Mouse (Mus musculus) liver, embryonic 14.5 days (tissue): ENCODE data around the gene Zfp454. TPM values are rescaled to one million over a fixed set of nuclear protein-coding genes. Genes with fewer than 3 reads are reported as not detected.

Source experiments
- ATAC-seq: fragments of 200-750 bp; cut with Nextera tagmentation; 2 replicates; pipeline ENCODE4 v1.8.0; 2017; ENCODE audit warnings: moderate number of reproducible peaks, mild to moderate bottlenecking, moderate library complexity; ENCODE audit not compliant: insufficient read depth
- DNase-seq, 3 experiments: peaks; one replicate each; pipeline ENCODE4 v3.0.0-alpha.2; 2012 to 2013; ENCODE audit warnings: low read depth in 3 of 3, low spot score in 3 of 3
- H3K27ac ChIP-seq: fragments of 300-500 bp; sonication (generic); 2 replicates; pipeline ENCODE4 v1.5.1; 2014; ENCODE audit warnings: moderate library complexity, mild to moderate bottlenecking, control low read depth, inconsistent platforms
- H3K27me3 ChIP-seq: fragments of 300-500 bp; sonication (generic); 2 replicates; pipeline ENCODE4 v1.6.1; 2014; ENCODE audit warnings: mild to moderate bottlenecking, low read length, moderate library complexity; ENCODE audit not compliant: control insufficient read depth, insufficient read depth
- H3K36me3 ChIP-seq: fragments of 300-500 bp; sonication (generic); replicated peaks from 2 replicates; pipeline ENCODE4 v1.6.1; 2014; ENCODE audit warnings: low read depth; ENCODE audit not compliant: control insufficient read depth, insufficient read depth
- H3K4me1 ChIP-seq, 2 experiments: fragments of 200-500 bp in 1 of 2; fragments of 300-500 bp in 1 of 2; sonication (generic) in 1 of 2; replicated peaks; 2 replicates each; pipeline ENCODE4 v1.6.1; 2012 to 2014; ENCODE audit warnings: antibody characterized with exemption in 1 of 2, inconsistent platforms in 1 of 2, low read length in 1 of 2; ENCODE audit not compliant: control insufficient read depth in 2 of 2, insufficient read depth in 2 of 2
- H3K4me2 ChIP-seq: fragments of 300-500 bp; sonication (generic); 2 replicates; pipeline ENCODE4 v1.6.1; 2014; ENCODE audit warnings: low read depth, mild to moderate bottlenecking, control low read depth, moderate library complexity
- H3K4me3 ChIP-seq, 2 experiments: fragments of 200-500 bp in 1 of 2; fragments of 300-500 bp in 1 of 2; sonication (generic) in 1 of 2; 2 replicates each; pipeline ENCODE4 v1.5.1; 2012 to 2014; ENCODE audit warnings: low read depth in 2 of 2, low read length in 2 of 2, mild to moderate bottlenecking in 2 of 2, control low read depth in 1 of 2, inconsistent platforms in 1 of 2, moderate library complexity in 1 of 2; ENCODE audit not compliant: insufficient read depth in 1 of 2
- H3K9ac ChIP-seq: fragments of 300-500 bp; sonication (generic); replicated peaks from 2 replicates; pipeline ENCODE4 v1.6.1; 2014; ENCODE audit warnings: mild to moderate bottlenecking, control low read depth, moderate library complexity
- H3K9me3 ChIP-seq: fragments of 300-500 bp; sonication (generic); 2 replicates; pipeline ENCODE4 v1.6.1; 2016; ENCODE audit warnings: low read length, mixed read lengths; ENCODE audit not compliant: control insufficient read depth
- CTCF ChIP-seq: IDR thresholded peaks from 2 replicates; pipeline ENCODE4 v1.5.1; 2016; ENCODE audit warnings: antibody characterized with exemption, low read depth, control low read depth
- EP300 ChIP-seq: IDR thresholded peaks from 2 replicates; pipeline ENCODE4 v1.6.1; 2016; ENCODE audit warnings: antibody characterized with exemption, low read depth
- WGBS: fragments of 180-500 bp; shearing (Covaris S2); extraction: QIAGEN DNeasy Blood & Tissue Kit; methylation state at CpG from one replicate; pipeline ENCODE4 v1.1.7; 2014; ENCODE audit not compliant: insufficient replicate concordance; 5-methylcytosine and 5-hydroxymethylcytosine counted together
- polyA plus RNA-seq, 2 experiments: library from polyadenylated mRNA; depleted of rRNA in 1 of 2; stranded (reverse) in 1 of 2; unstranded in 1 of 2; fragments of >200 nt; fragmentation: Nextera tagmentation in 1 of 2; extraction: Ambion mirVana in 1 of 2; gene quantifications; 2 replicates each; pipeline versions ENCODE4 v1.2.1 to v1.2.3; 2012 to 2014

The Zfp454 gene
- polyA plus RNA-seq, 2 experiments, result 0.22 to 0.26 TPM

DNA sequence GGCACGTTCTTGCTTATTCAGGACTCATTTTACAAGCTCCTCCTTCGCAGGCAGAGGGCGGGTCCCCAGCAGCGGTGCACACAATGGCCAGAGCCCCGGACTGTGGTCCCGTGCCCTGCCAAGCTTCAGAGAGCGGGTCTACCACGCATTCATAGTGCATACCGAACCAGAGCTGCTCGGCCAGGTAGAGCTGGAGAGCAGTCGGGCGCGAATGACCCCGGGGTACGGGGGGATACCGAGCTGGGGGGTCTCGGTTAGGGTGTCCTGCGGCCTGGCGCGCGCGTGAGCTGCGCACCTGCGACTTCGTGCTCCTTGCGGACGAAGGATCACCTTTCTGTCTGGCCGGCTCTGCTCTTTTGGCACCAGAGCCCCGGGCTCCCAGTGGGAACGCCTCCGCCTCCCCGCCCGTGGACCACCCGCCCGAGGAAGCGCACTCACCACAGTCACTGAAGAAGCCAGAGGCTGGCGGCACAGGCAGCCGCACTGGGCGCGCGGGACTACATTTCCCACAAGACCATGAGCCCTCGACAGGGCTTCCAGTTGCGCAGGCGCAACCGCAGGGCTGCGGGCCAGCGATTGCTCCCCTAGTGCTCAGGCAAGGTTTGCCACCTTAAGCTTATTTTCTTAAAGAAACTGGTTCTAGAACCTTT is 28.3 kb upstream of the Zfp454 start, which contains the start of gene Zfp2:
Gene Zfp2 (minus strand): TSS at position 495 of the 650 bp plus-strand sequence.
- no peak within 1 kb of the TSS for H3K27ac ChIP-seq
- H3K4me3 ChIP-seq, result peak within 1 kb of the TSS; percentile 76 to 91
- H3K9me3 ChIP-seq, result no peaks in the 10 kb centered on the region
- no peaks in the 10 kb centered on the region; the same call in 1 of the 2 replicates for H3K36me3 ChIP-seq
- H3K4me1 ChIP-seq, result no peaks in the 10 kb centered on the region; a peak in 1 of 4 replicates
- peak within 1 kb of the TSS; percentile 72 for H3K4me2 ChIP-seq
- ATAC-seq (peak; percentile 93), DNase-seq (peak; percentile 57 to 66 (median 61))
- H3K27me3 ChIP-seq, result no peaks in the 10 kb centered on the region
- WGBS, result under 1% methylated on average over 47 of the region's 47 CpGs
- H3K9ac ChIP-seq, result peak within 1 kb of the TSS; percentile 70
- TF ChIP-seq EP300, result no peak
- peak; percentile 68 for TF ChIP-seq CTCF

DNA sequence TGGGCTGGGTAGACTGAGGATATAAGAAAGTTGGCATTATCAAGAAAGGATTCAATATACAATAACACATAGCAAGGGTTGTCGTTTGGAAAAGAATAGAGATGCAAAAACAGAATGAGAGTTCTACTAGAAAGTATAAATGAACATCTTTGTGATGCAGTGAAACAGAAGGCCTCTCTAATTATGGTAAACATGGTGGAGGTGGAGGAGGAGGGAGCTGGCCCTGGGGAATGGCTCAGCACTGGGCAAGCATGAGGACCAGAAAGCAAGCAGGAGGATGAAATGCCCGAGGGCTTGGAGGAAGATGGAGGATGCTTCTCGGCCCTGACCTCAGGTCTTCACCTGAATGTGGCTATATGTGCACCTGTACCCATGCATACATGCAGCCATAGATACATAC is 27.0 kb upstream of the Zfp454 start:
- Histone ChIP-seq H3K36me3 (no peaks in the 10 kb centered on the region; the same call in none of the 2 replicates), H3K27me3 (no peaks in the 10 kb centered on the region), H3K9ac (no peak overlapping the region), H3K4me1 (no peaks in the 10 kb centered on the region; a peak in 1 of 4 replicates), H3K4me3 (no peak overlapping the region), H3K9me3 (no peaks in the 10 kb centered on the region), H3K27ac (no peak overlapping the region), H3K4me2 (no peak overlapping the region)
- WGBS, result 62% methylated on average over 3 of the region's 3 CpGs
- DNase-seq (no peak), ATAC-seq (no peak)
- no peak for TF ChIP-seq CTCF
- no peak for TF ChIP-seq EP300

DNA sequence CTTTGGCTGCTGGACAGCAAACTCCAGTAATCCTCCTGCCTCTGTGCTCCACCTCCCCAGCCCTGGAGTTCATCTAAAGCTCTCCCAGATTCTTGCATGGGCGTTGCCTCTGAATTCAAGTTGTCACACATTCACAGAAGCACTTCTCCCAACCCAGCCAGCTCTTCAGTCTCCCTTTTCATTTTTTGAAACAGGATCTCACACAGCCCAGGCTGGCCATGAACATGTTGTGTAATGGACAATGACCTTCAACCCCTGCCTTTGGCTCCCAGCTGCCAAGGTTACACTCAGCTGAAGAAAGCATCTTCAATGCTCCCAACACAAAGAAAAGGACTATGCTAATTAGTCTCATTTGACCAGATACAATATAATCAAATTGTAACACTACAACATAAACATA is 25.9 kb upstream of the Zfp454 start:
- Histone ChIP-seq H3K9ac (no peak overlapping the region), H3K27ac (no peak overlapping the region), H3K36me3 (no peaks in the 10 kb centered on the region; the same call in none of the 2 replicates), H3K27me3 (no peaks in the 10 kb centered on the region), H3K4me1 (no peaks in the 10 kb centered on the region; a peak in 1 of 4 replicates), H3K9me3 (no peaks in the 10 kb centered on the region), H3K4me3 (no peak overlapping the region), H3K4me2 (no peak overlapping the region)
- WGBS, result 63% methylated on average over 1 of the region's 1 CpGs
- DNase-seq (no peak), ATAC-seq (no peak)
- TF ChIP-seq EP300 (no peak), CTCF (no peak)

DNA sequence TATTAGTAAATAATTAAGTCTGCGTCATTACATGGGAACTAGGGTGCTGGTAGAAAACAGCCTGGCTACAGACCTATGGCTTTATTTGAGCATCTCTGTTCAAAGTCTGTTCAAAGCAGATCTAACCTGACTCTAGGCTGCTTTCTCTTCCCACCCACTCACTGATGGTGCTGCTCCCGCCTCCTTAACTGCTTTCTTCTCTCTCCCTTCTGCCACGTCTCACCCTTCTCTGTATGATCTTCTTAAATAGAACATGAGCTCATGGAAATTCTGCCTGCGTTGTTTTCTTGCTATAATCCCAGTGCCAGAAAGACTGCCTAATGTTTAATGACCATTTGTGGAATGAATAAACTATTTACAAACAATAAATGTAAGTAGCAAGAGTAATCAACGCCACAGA is 20.7 kb upstream of the Zfp454 start:
- no peaks in the 10 kb centered on the region; a peak in 1 of 4 replicates for H3K4me1 ChIP-seq
- peaks cover 2% of the 10 kb centered on the region for H3K36me3 ChIP-seq
- H3K27ac ChIP-seq, result no peak overlapping the region
- H3K9me3 ChIP-seq, result no peaks in the 10 kb centered on the region
- no peak overlapping the region for H3K4me3 ChIP-seq
- no peak overlapping the region for H3K9ac ChIP-seq
- no peaks in the 10 kb centered on the region for H3K27me3 ChIP-seq
- 66% methylated on average over 5 of the region's 5 CpGs for WGBS
- TF ChIP-seq EP300 (no peak), CTCF (no peak)
- no peak for ATAC-seq
- DNase-seq, result no peak
- no peak overlapping the region for H3K4me2 ChIP-seq

DNA sequence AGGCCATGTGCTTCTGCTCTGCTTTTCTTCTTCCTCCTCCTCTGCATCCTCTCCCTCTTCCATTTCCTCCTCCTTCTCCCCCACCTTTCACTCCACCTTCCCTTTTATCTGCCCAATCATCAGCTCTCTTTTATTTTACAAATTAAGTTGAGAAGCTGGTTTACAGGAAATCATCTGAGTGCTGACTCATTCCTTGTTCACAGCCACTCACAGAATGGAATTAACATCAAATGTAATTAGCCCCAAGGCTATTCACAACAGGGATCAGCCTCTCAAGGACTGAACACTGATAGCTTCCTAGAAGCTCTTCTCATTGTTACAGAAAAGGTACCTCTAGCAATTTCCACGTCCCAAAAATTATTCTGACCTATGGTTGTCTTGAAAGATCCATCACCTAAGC is 9.9 kb upstream of the Zfp454 start:
- Histone ChIP-seq H3K36me3 (no peaks in the 10 kb centered on the region), H3K27me3 (no peaks in the 10 kb centered on the region), H3K27ac (no peak overlapping the region), H3K9me3 (peaks cover 20% of the 10 kb centered on the region), H3K4me2 (no peak overlapping the region), H3K4me3 (no peak overlapping the region), H3K9ac (no peak overlapping the region), H3K4me1 (no peaks in the 10 kb centered on the region)
- no peak for TF ChIP-seq EP300
- 33% methylated on average over 1 of the region's 1 CpGs for WGBS
- DNase-seq, result no peak
- ATAC-seq, result no peak
